Mouse (Mus musculus): ENCODE results near the gene Spred1. TPM values are rescaled to one million over a fixed set of nuclear protein-coding genes. Genes with fewer than 3 reads are reported as not detected.

Spred1 gene
- polyA plus RNA-seq, 1 experiment from 2014 or later = 7.4 TPM

DNA sequence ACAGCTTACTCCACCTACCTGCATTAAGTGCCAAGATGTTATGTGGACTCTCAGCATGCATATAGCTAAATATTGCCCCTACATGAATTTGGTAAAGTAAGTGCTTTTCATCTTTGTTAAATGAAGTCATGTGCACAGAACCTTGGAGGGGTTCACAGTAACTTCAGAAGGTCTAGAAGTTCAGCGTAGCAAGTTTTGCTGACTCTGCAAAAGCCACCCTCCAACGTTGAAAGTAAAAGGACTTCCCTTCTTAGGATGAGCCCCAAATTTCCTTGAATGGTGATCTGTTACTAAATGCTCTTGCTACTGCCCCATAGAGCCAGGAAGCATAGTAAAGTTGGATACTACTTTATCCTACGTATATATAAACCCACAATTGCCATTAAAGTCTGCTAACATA, 25.4 kb downstream of the Spred1 start:
- no peak for ATAC-seq
- WGBS = 85% methylated on average over 3 of the region's 3 CpGs
- Histone ChIP-seq H3K4me1 (ENCODE audit: control insufficient read depth, insufficient read depth, low read depth, low read length) (no peaks in the 10 kb centered on the region), H3K27me3 (replicated peaks; ENCODE audit: control insufficient read depth, insufficient read depth, low read length) (no peaks in the 10 kb centered on the region), H3K9me3 (ENCODE audit: control insufficient read depth, low read length) (no peaks in the 10 kb centered on the region), H3K27ac (ENCODE audit: low read depth, low read length) (no peak overlapping the region), H3K9ac (ENCODE audit: low read depth, low read length) (no peak overlapping the region), H3K36me3 (ENCODE audit: control insufficient read depth, insufficient read depth, low read length) (no peaks in the 10 kb centered on the region), H3K4me3 (ENCODE audit: low read length) (no peak overlapping the region), H3K4me2 (ENCODE audit: low read length) (no peak overlapping the region)

DNA sequence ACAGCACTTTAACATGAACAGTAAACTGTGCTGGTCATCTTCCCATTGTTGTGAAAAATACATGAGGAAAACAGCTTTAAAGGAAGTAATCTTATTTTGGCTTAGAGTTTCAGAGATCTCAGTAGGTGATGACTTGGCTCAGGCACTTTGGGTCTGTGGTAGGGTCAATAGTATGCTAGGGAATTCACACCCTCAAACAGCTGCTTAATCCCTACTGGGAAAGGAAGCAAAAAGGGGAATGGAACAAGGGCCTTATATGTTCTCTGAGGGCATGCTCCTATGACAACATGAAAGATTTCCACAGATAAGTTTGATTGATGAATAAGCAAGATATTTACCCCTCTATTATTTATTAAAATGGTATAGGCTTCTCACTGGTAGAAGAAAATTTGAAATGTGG, 31.0 kb downstream of the Spred1 start:
- H3K9me3 ChIP-seq (ENCODE audit: control insufficient read depth, low read length) = no peaks in the 10 kb centered on the region
- H3K36me3 ChIP-seq (ENCODE audit: control insufficient read depth, insufficient read depth, low read length) = no peaks in the 10 kb centered on the region; the same call in 1 of the 2 replicates
- H3K9ac ChIP-seq (ENCODE audit: low read depth, low read length) = no peak overlapping the region
- H3K27me3 ChIP-seq (replicated peaks; ENCODE audit: control insufficient read depth, insufficient read depth, low read length) = no peaks in the 10 kb centered on the region
- H3K4me2 ChIP-seq (ENCODE audit: low read length) = no peak overlapping the region
- ATAC-seq = no peak
- H3K27ac ChIP-seq (ENCODE audit: low read depth, low read length) = no peak overlapping the region
- H3K4me1 ChIP-seq (ENCODE audit: control insufficient read depth, insufficient read depth, low read depth, low read length) = no peaks in the 10 kb centered on the region
- no peak overlapping the region for H3K4me3 ChIP-seq (ENCODE audit: low read length)

DNA sequence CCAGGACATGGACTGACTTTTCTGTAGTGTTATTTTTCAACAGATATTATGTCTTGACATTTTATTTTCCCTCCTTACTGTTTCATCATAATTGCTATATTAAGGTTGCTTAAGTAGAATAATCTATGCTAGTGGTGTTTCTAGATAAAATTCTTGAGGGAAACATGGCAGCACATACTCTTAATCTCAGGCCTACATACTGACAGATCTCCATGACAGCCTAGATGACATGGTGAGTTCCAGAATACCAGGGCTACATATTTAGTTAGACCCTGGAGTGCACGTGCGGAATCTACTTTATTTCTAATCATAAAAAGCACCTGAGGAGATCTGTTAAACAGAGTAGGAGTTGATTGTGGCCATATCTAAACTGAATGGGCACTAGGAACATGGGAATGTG, 47.2 kb downstream of the Spred1 start:
- H3K4me1 ChIP-seq (ENCODE audit: control insufficient read depth, insufficient read depth, low read depth, low read length) = no peaks in the 10 kb centered on the region
- H3K27me3 ChIP-seq (replicated peaks; ENCODE audit: control insufficient read depth, insufficient read depth, low read length) = no peaks in the 10 kb centered on the region
- H3K9ac ChIP-seq (ENCODE audit: low read depth, low read length) = no peak overlapping the region
- no peak overlapping the region for H3K27ac ChIP-seq (ENCODE audit: low read depth, low read length)
- no peak overlapping the region for H3K4me3 ChIP-seq (ENCODE audit: low read length)
- H3K4me2 ChIP-seq (ENCODE audit: low read length) = no peak overlapping the region
- ATAC-seq = no peak
- peaks cover 4% of the 10 kb centered on the region; the same call in 1 of the 2 replicates for H3K36me3 ChIP-seq (ENCODE audit: control insufficient read depth, insufficient read depth, low read length)
- 86% methylated on average over 2 of the region's 2 CpGs for WGBS
- H3K9me3 ChIP-seq (ENCODE audit: control insufficient read depth, low read length) = no peaks in the 10 kb centered on the region

- Histone ChIP-seq H3K27me3 (replicated peaks; ENCODE audit: control insufficient read depth, insufficient read depth, low read length) (no peaks in the 10 kb centered on the region), H3K4me1 (ENCODE audit: control insufficient read depth, insufficient read depth, low read depth, low read length) (no peaks in the 10 kb centered on the region), H3K36me3 (ENCODE audit: control insufficient read depth, insufficient read depth, low read length) (peaks cover 4% of the 10 kb centered on the region; the same call in 1 of the 2 replicates), H3K9ac (ENCODE audit: low read depth, low read length) (no peak overlapping the region), H3K9me3 (ENCODE audit: control insufficient read depth, low read length) (no peaks in the 10 kb centered on the region), H3K4me2 (ENCODE audit: low read length) (no peak overlapping the region), H3K4me3 (ENCODE audit: low read length) (no peak overlapping the region), H3K27ac (ENCODE audit: low read depth, low read length) (no peak overlapping the region)
- 68% methylated on average over 3 of the region's 3 CpGs for WGBS
- ATAC-seq = no peak
Measured at GRCm38 (mm10) chr2:117169037-117169436, 47.9 kb downstream of the Spred1 start.

DNA sequence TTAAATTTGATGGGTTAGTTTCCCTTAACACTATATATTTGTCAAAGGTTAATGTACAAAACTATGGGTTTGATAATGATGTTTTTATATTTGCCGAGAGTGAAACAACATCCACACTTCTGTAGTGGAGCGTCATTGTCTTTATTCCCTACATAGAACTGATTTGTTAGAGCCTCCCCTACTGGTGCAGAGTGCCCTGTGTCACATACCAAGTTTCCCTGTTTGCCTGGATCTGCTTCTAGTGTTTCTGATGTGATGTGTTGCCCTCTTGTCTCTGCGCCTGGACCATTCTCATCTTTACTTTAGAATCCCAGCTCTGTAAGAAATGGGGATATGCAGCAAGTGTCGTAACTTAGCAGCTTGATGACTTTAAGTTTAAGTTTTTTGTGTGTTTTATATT, 51.8 kb downstream of the Spred1 start:
- no peaks in the 10 kb centered on the region for H3K27me3 ChIP-seq (replicated peaks; ENCODE audit: control insufficient read depth, insufficient read depth, low read length)
- no peak overlapping the region for H3K27ac ChIP-seq (ENCODE audit: low read depth, low read length)
- no peaks in the 10 kb centered on the region for H3K9me3 ChIP-seq (ENCODE audit: control insufficient read depth, low read length)
- no peak overlapping the region for H3K4me3 ChIP-seq (ENCODE audit: low read length)
- H3K36me3 ChIP-seq (ENCODE audit: control insufficient read depth, insufficient read depth, low read length) = peaks cover 4% of the 10 kb centered on the region; the same call in 1 of the 2 replicates
- no peaks in the 10 kb centered on the region for H3K4me1 ChIP-seq (ENCODE audit: control insufficient read depth, insufficient read depth, low read depth, low read length)
- H3K9ac ChIP-seq (ENCODE audit: low read depth, low read length) = no peak overlapping the region
- no peak overlapping the region for H3K4me2 ChIP-seq (ENCODE audit: low read length)
- WGBS = 79% methylated on average over 4 of the region's 4 CpGs
- ATAC-seq = no peak

- no peak for ATAC-seq
Measured at GRCm38 (mm10) chr2:117176066-117176465, 54.9 kb downstream of the Spred1 start.

DNA sequence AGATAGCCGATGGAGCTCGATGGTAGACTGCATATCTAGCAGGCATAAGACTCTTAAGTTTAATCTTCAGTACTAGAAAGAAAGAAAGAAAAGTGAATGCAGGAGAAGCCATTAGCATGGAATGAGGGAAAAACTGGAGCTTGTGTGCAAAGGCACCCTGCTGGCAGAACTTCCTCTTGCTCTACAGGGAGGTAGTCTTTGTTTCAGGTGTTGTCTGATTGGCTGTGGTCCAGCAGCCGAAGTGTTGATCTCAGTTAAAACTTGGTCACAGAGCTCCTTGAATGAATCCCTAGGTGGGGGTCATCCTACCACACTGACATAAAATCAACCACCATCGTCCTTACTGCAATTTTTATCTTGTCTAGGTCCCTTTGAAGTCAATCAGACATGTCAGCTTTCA, 55.8 kb downstream of the Spred1 start:
- Histone ChIP-seq H3K4me2 (ENCODE audit: low read length) (no peak overlapping the region), H3K4me1 (ENCODE audit: control insufficient read depth, insufficient read depth, low read depth, low read length) (no peaks in the 10 kb centered on the region)
- WGBS = 69% methylated on average over 4 of the region's 4 CpGs

More at GRCm38 (mm10) chr2:117176066-117176465, 54.9 kb downstream of the Spred1 start:
- H3K4me3 ChIP-seq (ENCODE audit: low read length) = no peak overlapping the region
- no peak overlapping the region for H3K4me2 ChIP-seq (ENCODE audit: low read length)
- no peaks in the 10 kb centered on the region for H3K4me1 ChIP-seq (ENCODE audit: control insufficient read depth, insufficient read depth, low read depth, low read length)
- H3K36me3 ChIP-seq (ENCODE audit: control insufficient read depth, insufficient read depth, low read length) = peaks cover 4% of the 10 kb centered on the region; the same call in 1 of the 2 replicates
- WGBS = 89% methylated on average over 4 of the region's 4 CpGs
- H3K27me3 ChIP-seq (replicated peaks; ENCODE audit: control insufficient read depth, insufficient read depth, low read length) = no peaks in the 10 kb centered on the region
- no peaks in the 10 kb centered on the region for H3K9me3 ChIP-seq (ENCODE audit: control insufficient read depth, low read length)
- H3K9ac ChIP-seq (ENCODE audit: low read depth, low read length) = no peak overlapping the region
- H3K27ac ChIP-seq (ENCODE audit: low read depth, low read length) = no peak overlapping the region

GRCm38 (mm10) chr2:117180250-117180885, 59.2 kb downstream of the Spred1 start:
- Histone ChIP-seq H3K36me3 (ENCODE audit: control insufficient read depth, insufficient read depth, low read length) (0 out of 2 replicates have a peak, but pooled peaks cover 2% of the 10 kb centered on the region), H3K27me3 (replicated peaks; ENCODE audit: control insufficient read depth, insufficient read depth, low read length) (no peaks in the 10 kb centered on the region), H3K9ac (ENCODE audit: low read depth, low read length) (no peak overlapping the region), H3K4me1 (ENCODE audit: control insufficient read depth, insufficient read depth, low read depth, low read length) (no peaks in the 10 kb centered on the region), H3K4me3 (ENCODE audit: low read length) (no peak overlapping the region), H3K4me2 (ENCODE audit: low read length) (no peak overlapping the region), H3K27ac (ENCODE audit: low read depth, low read length) (no peak overlapping the region), H3K9me3 (ENCODE audit: control insufficient read depth, low read length) (no peaks in the 10 kb centered on the region)
- WGBS = 40% methylated on average over 7 of the region's 7 CpGs
- ATAC-seq = peak; percentile 95

More for the DNA sequence above, 55.8 kb downstream of the Spred1 start:
- Histone ChIP-seq H3K9ac (ENCODE audit: low read depth, low read length) (no peak overlapping the region), H3K4me3 (ENCODE audit: low read length) (no peak overlapping the region), H3K27me3 (replicated peaks; ENCODE audit: control insufficient read depth, insufficient read depth, low read length) (no peaks in the 10 kb centered on the region), H3K9me3 (ENCODE audit: control insufficient read depth, low read length) (no peaks in the 10 kb centered on the region), H3K27ac (ENCODE audit: low read depth, low read length) (no peak overlapping the region), H3K36me3 (ENCODE audit: control insufficient read depth, insufficient read depth, low read length) (peaks cover 2% of the 10 kb centered on the region; the same call in 1 of the 2 replicates)
- no peak for ATAC-seq

DNA sequence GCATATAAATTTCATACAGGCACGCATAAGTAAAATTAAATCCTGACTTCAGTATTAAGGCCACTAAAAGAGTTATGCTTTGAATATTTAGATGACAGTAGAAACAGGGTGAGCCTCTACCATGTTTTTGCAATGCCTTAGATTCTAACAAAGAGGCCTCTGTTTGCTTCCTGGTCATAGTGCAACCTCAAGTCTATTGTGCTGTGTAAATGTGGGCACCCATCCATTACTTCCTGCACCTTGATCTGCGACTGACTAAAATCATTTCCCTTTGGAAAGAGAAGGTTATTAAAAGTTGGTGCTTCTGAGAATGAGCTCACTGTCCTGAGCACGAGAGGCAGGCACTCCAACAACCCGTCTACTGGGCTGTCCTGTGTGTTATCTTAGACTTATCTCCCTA, 64.4 kb downstream of the Spred1 start:
- H3K4me2 ChIP-seq (ENCODE audit: low read length) = no peak overlapping the region
- 76% methylated on average over 4 of the region's 4 CpGs for WGBS
- no peaks in the 10 kb centered on the region for H3K27me3 ChIP-seq (replicated peaks; ENCODE audit: control insufficient read depth, insufficient read depth, low read length)
- no peaks in the 10 kb centered on the region for H3K9me3 ChIP-seq (ENCODE audit: control insufficient read depth, low read length)
- no peak overlapping the region for H3K4me3 ChIP-seq (ENCODE audit: low read length)
- H3K9ac ChIP-seq (ENCODE audit: low read depth, low read length) = no peak overlapping the region
- no peak overlapping the region for H3K27ac ChIP-seq (ENCODE audit: low read depth, low read length)
- H3K4me1 ChIP-seq (ENCODE audit: control insufficient read depth, insufficient read depth, low read depth, low read length) = no peaks in the 10 kb centered on the region
- ATAC-seq = no peak
- 0 out of 2 replicates have a peak, but pooled peaks cover 5% of the 10 kb centered on the region for H3K36me3 ChIP-seq (ENCODE audit: control insufficient read depth, insufficient read depth, low read length)
